Mouse (Mus musculus): ENCODE measurements around the gene Foxg1.

DNA sequence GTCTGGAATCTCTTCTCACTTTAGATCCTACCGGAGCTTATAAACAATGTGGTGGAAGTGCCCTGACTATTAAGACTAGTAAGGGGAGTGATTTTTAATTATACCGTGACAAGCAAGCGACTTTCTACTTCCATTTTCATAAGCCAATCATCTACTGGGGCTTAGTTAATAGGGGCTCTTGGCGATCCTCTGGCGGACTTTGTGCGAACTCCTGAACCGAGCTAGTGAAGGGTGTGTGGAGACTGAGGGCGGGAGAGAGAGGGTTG is 18.3 kb downstream of the Foxg1 start:
- TF ChIP-seq CTCF (IDR thresholded peaks at IDR 0.05; ENCODE audit: borderline replicate concordance, insufficient read depth, low read depth, low read length) (no peak), POLR2A (IDR thresholded peaks at IDR 0.05; ENCODE audit: borderline replicate concordance, insufficient read depth, low read length) (no peak)
